Mouse (Mus musculus) forebrain, embryonic 16.5 days (tissue): ENCODE data around the gene Lamc2. TPM values are rescaled to one million over a fixed set of nuclear protein-coding genes. Genes with fewer than 3 reads are reported as not detected.
A peak's percentile ranks its signal among the peaks of the same experiment; 100 is the strongest.

Experiments used
- ATAC-seq: fragments of 200-750 bp; cut with Nextera tagmentation; 2 replicates; pipeline ENCODE4 v1.8.0; 2017; ENCODE audit warnings: mild to moderate bottlenecking, moderate library complexity
- H3K27ac ChIP-seq: fragments of 300-500 bp; sonication (generic); 2 replicates; pipeline ENCODE4 v1.5.1; 2014; ENCODE audit warnings: low read length, control low read depth
- H3K27me3 ChIP-seq: fragments of 300-500 bp; sonication (generic); replicated peaks from 2 replicates; pipeline ENCODE4 v1.6.1; 2014; ENCODE audit warnings: low read length; ENCODE audit not compliant: control insufficient read depth, insufficient read depth
- H3K36me3 ChIP-seq: fragments of 300-500 bp; sonication (generic); 2 replicates; pipeline ENCODE4 v1.6.1; 2014; ENCODE audit not compliant: control insufficient read depth, insufficient read depth
- H3K4me1 ChIP-seq: fragments of 300-500 bp; sonication (generic); replicated peaks from 2 replicates; pipeline ENCODE4 v1.6.1; 2014; ENCODE audit warnings: low read length; ENCODE audit not compliant: control insufficient read depth, insufficient read depth
- H3K4me2 ChIP-seq: fragments of 300-500 bp; sonication (generic); 2 replicates; pipeline ENCODE4 v1.6.1; 2014; ENCODE audit warnings: mild to moderate bottlenecking, low read length, control low read depth
- H3K4me3 ChIP-seq: fragments of 300-500 bp; sonication (generic); replicated peaks from 2 replicates; pipeline ENCODE4 v1.5.1; 2014; ENCODE audit warnings: mild to moderate bottlenecking, low read length, control low read depth
- H3K9ac ChIP-seq: fragments of 300-500 bp; sonication (generic); replicated peaks from 2 replicates; pipeline ENCODE4 v1.6.1; 2014; ENCODE audit warnings: low read depth, low read length, control low read depth
- H3K9me3 ChIP-seq: fragments of 300-500 bp; sonication (generic); 2 replicates; pipeline ENCODE4 v1.6.1; 2016; ENCODE audit warnings: low read length; ENCODE audit not compliant: control insufficient read depth
- WGBS: fragments of 180-500 bp; shearing (Covaris S2); extraction: QIAGEN DNeasy Blood & Tissue Kit; methylation state at CpG from one replicate; pipeline ENCODE4 v1.1.7; 2014; 5-methylcytosine and 5-hydroxymethylcytosine counted together
- polyA plus RNA-seq: library from polyadenylated mRNA; unstranded; fragments of >200 nt; fragmentation: Nextera tagmentation; extraction: Ambion mirVana; gene quantifications from 2 replicates; pipeline ENCODE4 v1.2.1, GENCODE M21; 2015

Lamc2 gene
- polyA plus RNA-seq, 1 experiment from 2014 or later = 2.0 TPM

GRCm38 (mm10) chr1:153140265-153140664 is 46.0 kb downstream of the Lamc2 start:
- Histone ChIP-seq H3K36me3 (no peaks in the 10 kb centered on the region), H3K9ac (no peak overlapping the region), H3K4me2 (no peak overlapping the region), H3K4me3 (no peak overlapping the region), H3K27ac (no peak overlapping the region), H3K27me3 (no peaks in the 10 kb centered on the region), H3K4me1 (0 out of 2 replicates have a peak, but pooled peaks cover 2% of the 10 kb centered on the region), H3K9me3 (no peaks in the 10 kb centered on the region)
- no peak for ATAC-seq
- 74% methylated on average over 11 of the region's 11 CpGs for WGBS

GRCm38 (mm10) chr1:153139635-153140034 is 46.6 kb downstream of the Lamc2 start:
- no peak overlapping the region for H3K4me3 ChIP-seq
- no peaks in the 10 kb centered on the region for H3K27me3 ChIP-seq
- no peak for ATAC-seq
- WGBS = 83% methylated on average over 7 of the region's 7 CpGs
- no peak overlapping the region for H3K27ac ChIP-seq
- H3K36me3 ChIP-seq = no peaks in the 10 kb centered on the region
- H3K9ac ChIP-seq = no peak overlapping the region
- H3K4me1 ChIP-seq = 0 out of 2 replicates have a peak, but pooled peaks cover 3% of the 10 kb centered on the region
- H3K9me3 ChIP-seq = no peaks in the 10 kb centered on the region
- H3K4me2 ChIP-seq = no peak overlapping the region

- 65% methylated on average over 5 of the region's 5 CpGs for WGBS
- H3K36me3 ChIP-seq = no peaks in the 10 kb centered on the region
- H3K4me1 ChIP-seq = 0 out of 2 replicates have a peak, but pooled peaks cover 9% of the 10 kb centered on the region
- H3K4me3 ChIP-seq = no peak overlapping the region
- H3K9ac ChIP-seq = no peak overlapping the region
- no peaks in the 10 kb centered on the region for H3K27me3 ChIP-seq
- peak; percentile 84 for ATAC-seq
- H3K27ac ChIP-seq = no peak overlapping the region
- H3K9me3 ChIP-seq = no peaks in the 10 kb centered on the region
- no peak overlapping the region for H3K4me2 ChIP-seq
Measured at GRCm38 (mm10) chr1:153138486-153138885, 47.8 kb downstream of the Lamc2 start.

- Histone ChIP-seq H3K9ac (no peak overlapping the region), H3K36me3 (no peaks in the 10 kb centered on the region), H3K4me1 (0 out of 2 replicates have a peak, but pooled peaks cover 9% of the 10 kb centered on the region), H3K27ac (no peak overlapping the region), H3K27me3 (no peaks in the 10 kb centered on the region), H3K4me3 (no peak overlapping the region), H3K4me2 (no peak overlapping the region), H3K9me3 (no peaks in the 10 kb centered on the region)
- ATAC-seq = no peak
- WGBS = 87% methylated on average over 13 of the region's 13 CpGs
Measured at GRCm38 (mm10) chr1:153136647-153137046, 49.6 kb downstream of the Lamc2 start.

GRCm38 (mm10) chr1:153133865-153134781 is 52.1 kb downstream of the Lamc2 start:
- no peak overlapping the region for H3K27ac ChIP-seq
- no peak overlapping the region for H3K9ac ChIP-seq
- 23% methylated on average over 9 of the region's 9 CpGs for WGBS
- no peaks in the 10 kb centered on the region for H3K36me3 ChIP-seq
- H3K9me3 ChIP-seq = no peaks in the 10 kb centered on the region
- 0 out of 2 replicates have a peak, but pooled peaks cover 9% of the 10 kb centered on the region for H3K4me1 ChIP-seq
- ATAC-seq = no peak
- no peak overlapping the region for H3K4me2 ChIP-seq
- no peaks in the 10 kb centered on the region for H3K27me3 ChIP-seq
- no peak overlapping the region for H3K4me3 ChIP-seq

GRCm38 (mm10) chr1:153129992-153130713 is 56.1 kb downstream of the Lamc2 start:
- 88% methylated on average over 11 of the region's 11 CpGs for WGBS
- Histone ChIP-seq H3K9me3 (no peaks in the 10 kb centered on the region), H3K36me3 (no peaks in the 10 kb centered on the region), H3K4me3 (no peak overlapping the region), H3K4me1 (0 out of 2 replicates have a peak, but pooled peaks cover 7% of the 10 kb centered on the region), H3K4me2 (no peak overlapping the region), H3K27me3 (no peaks in the 10 kb centered on the region), H3K27ac (no peak overlapping the region), H3K9ac (no peak overlapping the region)
- no peak for ATAC-seq

- Histone ChIP-seq H3K4me3 (no peak overlapping the region), H3K9me3 (no peaks in the 10 kb centered on the region), H3K4me1 (no peaks in the 10 kb centered on the region), H3K27ac (no peak overlapping the region), H3K36me3 (no peaks in the 10 kb centered on the region), H3K27me3 (no peaks in the 10 kb centered on the region), H3K4me2 (no peak overlapping the region), H3K9ac (no peak overlapping the region)
- ATAC-seq = no peak
- 84% methylated on average over 8 of the region's 8 CpGs for WGBS
Measured at GRCm38 (mm10) chr1:153128780-153129179, 57.5 kb downstream of the Lamc2 start.

- H3K9ac ChIP-seq = no peak overlapping the region
- H3K4me3 ChIP-seq = no peak overlapping the region
- ATAC-seq = no peak
- 87% methylated on average over 4 of the region's 4 CpGs for WGBS
- H3K4me2 ChIP-seq = no peak overlapping the region
- no peak overlapping the region for H3K27ac ChIP-seq
- H3K27me3 ChIP-seq = no peaks in the 10 kb centered on the region
- no peaks in the 10 kb centered on the region for H3K4me1 ChIP-seq
- H3K9me3 ChIP-seq = no peaks in the 10 kb centered on the region
- no peaks in the 10 kb centered on the region for H3K36me3 ChIP-seq
Measured at GRCm38 (mm10) chr1:153127622-153128021, 58.6 kb downstream of the Lamc2 start.
